Mouse (Mus musculus) WW6 (cell line): Measurements from ENCODE around the gene Zfp787.

ENCODE experiments used
- DNase-seq: peaks from one replicate; pipeline ENCODE4 v3.0.0-alpha.2; 2013; ENCODE audit warnings: low read depth, low spot score

Gene Zfp787

GRCm38 (mm10) chr7:6164671-6165070 is 8.9 kb upstream of the Zfp787 start:
- DNase-seq = no peak

GRCm38 (mm10) chr7:6162172-6162571 is 6.4 kb upstream of the Zfp787 start:
- no peak for DNase-seq

- DNase-seq = no peak
Measured at GRCm38 (mm10) chr7:6161541-6161940, 5.7 kb upstream of the Zfp787 start.

- DNase-seq = no peak
Measured at GRCm38 (mm10) chr7:6159604-6160003, 3.8 kb upstream of the Zfp787 start.

GRCm38 (mm10) chr7:6157479-6157878 is 1.7 kb upstream of the Zfp787 start:
- no peak for DNase-seq

- no peak for DNase-seq
Measured at GRCm38 (mm10) chr7:6156901-6157472, 1.2 kb upstream of the Zfp787 start.

GRCm38 (mm10) chr7:6155031-6155872 is 545 bp downstream of the Zfp787 start:
- DNase-seq = peak; percentile 43

GRCm38 (mm10) chr7:6154164-6154563 is 1.6 kb downstream of the Zfp787 start:
- no peak for DNase-seq

GRCm38 (mm10) chr7:6153131-6153530 is 2.7 kb downstream of the Zfp787 start:
- no peak for DNase-seq

- DNase-seq = no peak
Measured at GRCm38 (mm10) chr7:6152036-6152435, 3.8 kb downstream of the Zfp787 start.

- DNase-seq = no peak
Measured at GRCm38 (mm10) chr7:6151266-6151665, 4.5 kb downstream of the Zfp787 start.

- DNase-seq = no peak
Measured at GRCm38 (mm10) chr7:6147688-6148087, 8.1 kb downstream of the Zfp787 start.

GRCm38 (mm10) chr7:6146982-6147325 is 8.8 kb downstream of the Zfp787 start:
- DNase-seq = no peak

GRCm38 (mm10) chr7:6146194-6146981 is 9.4 kb downstream of the Zfp787 start:
- DNase-seq = no peak

- DNase-seq = no peak
Measured at GRCm38 (mm10) chr7:6145423-6146188, 10.2 kb downstream of the Zfp787 start.

GRCm38 (mm10) chr7:6143991-6144531 is 11.7 kb downstream of the Zfp787 start:
- DNase-seq = no peak

GRCm38 (mm10) chr7:6139295-6139694 is 16.5 kb downstream of the Zfp787 start:
- no peak for DNase-seq

- no peak for DNase-seq
Measured at GRCm38 (mm10) chr7:6136497-6136896, 19.3 kb downstream of the Zfp787 start.

- DNase-seq = peak; percentile 28
Measured at GRCm38 (mm10) chr7:6132646-6133045, 23.2 kb downstream of the Zfp787 start.

- DNase-seq = no peak
Measured at GRCm38 (mm10) chr7:6130346-6130745, 25.5 kb downstream of the Zfp787 start.

- peak; percentile 43 for DNase-seq
Measured at GRCm38 (mm10) chr7:6126690-6127448, 28.9 kb downstream of the Zfp787 start.
